Mouse (Mus musculus) thymus, adult 2 months (tissue): Measurements from ENCODE around the gene Slc9a9. TPM values are rescaled to one million over a fixed set of nuclear protein-coding genes. Genes with fewer than 3 reads are reported as not detected.

Experiments used
- DNase-seq: peaks from one replicate; pipeline ENCODE4 v3.0.0; 2021
- H3K27ac ChIP-seq: fragments of 200-500 bp; 2 replicates; pipeline ENCODE4 v1.5.1; 2012; ENCODE audit warnings: low read length, control low read depth; ENCODE audit not compliant: control insufficient read depth, insufficient read depth
- H3K27me3 ChIP-seq: fragments of 200-500 bp; 2 replicates; pipeline ENCODE4 v1.6.1; 2012; ENCODE audit warnings: mild to moderate bottlenecking, low read length, moderate library complexity, mixed read lengths; ENCODE audit not compliant: control insufficient read depth, insufficient read depth
- H3K36me3 ChIP-seq: fragments of 200-500 bp; 2 replicates; pipeline ENCODE4 v1.6.1; 2012; ENCODE audit warnings: mild to moderate bottlenecking, low read length, moderate library complexity; ENCODE audit not compliant: control insufficient read depth, insufficient read depth
- H3K4me1 ChIP-seq: fragments of 200-500 bp; replicated peaks from 2 replicates; pipeline ENCODE4 v1.6.1; 2012; ENCODE audit warnings: low read length; ENCODE audit not compliant: control insufficient read depth, insufficient read depth
- H3K4me3 ChIP-seq: fragments of 200-500 bp; 2 replicates; pipeline ENCODE4 v1.5.1; 2012; ENCODE audit warnings: mild to moderate bottlenecking, low read length, control low read depth, moderate library complexity; ENCODE audit not compliant: control insufficient read depth, insufficient read depth
- CTCF ChIP-seq: fragments of 200-500 bp; IDR thresholded peaks from 2 replicates; pipeline ENCODE4 v1.5.1; 2012; ENCODE audit warnings: mild to moderate bottlenecking, control low read depth, low read length, moderate library complexity, borderline replicate concordance; ENCODE audit not compliant: control insufficient read depth, poor library complexity, insufficient read depth; ENCODE audit errors: extremely low read depth
- POLR2A ChIP-seq: fragments of 200-500 bp; IDR thresholded peaks from 2 replicates; pipeline ENCODE4 v1.6.1; 2012; ENCODE audit warnings: mild to moderate bottlenecking, low read length, control low read depth, moderate library complexity; ENCODE audit not compliant: control insufficient read depth, poor library complexity, insufficient read depth; ENCODE audit errors: extremely low read depth
- WGBS: fragments of 180-500 bp; shearing (Covaris S2); methylation state at CpG from one replicate; pipeline ENCODE4 v1.1.7; 2018; 5-methylcytosine and 5-hydroxymethylcytosine counted together
- polyA plus RNA-seq: library from polyadenylated mRNA; depleted of rRNA; stranded (reverse); fragments of >200 nt; gene quantifications from 2 replicates; pipeline ENCODE4 v1.2.3, GENCODE M21; 2012

Slc9a9 gene
- polyA plus RNA-seq, 1 experiment, result 49.7 TPM

GRCm38 (mm10) chr9:95111732-95112131, 442.0 kb downstream of the Slc9a9 start:
- Histone ChIP-seq H3K4me1 (peaks cover 10% of the 10 kb centered on the region), H3K4me3 (no peak overlapping the region)
- 96% methylated on average over 1 of the region's 1 CpGs for WGBS

GRCm38 (mm10) chr9:95113157-95114135, 443.7 kb downstream of the Slc9a9 start:
- 59% methylated on average over 12 of the region's 12 CpGs for WGBS
- Histone ChIP-seq H3K27ac (peak overlapping the region; percentile 46), H3K36me3 (no peaks in the 10 kb centered on the region), H3K27me3 (no peaks in the 10 kb centered on the region), H3K4me1 (peaks cover 10% of the 10 kb centered on the region), H3K4me3 (no peak overlapping the region)
- no peak for TF ChIP-seq CTCF
- no peak for DNase-seq

More at GRCm38 (mm10) chr9:95111732-95112131, 442.0 kb downstream of the Slc9a9 start:
- TF ChIP-seq POLR2A, result no peak
- TF ChIP-seq CTCF, result no peak
- H3K27ac ChIP-seq, result no peak overlapping the region
- H3K27me3 ChIP-seq, result no peaks in the 10 kb centered on the region
- DNase-seq, result no peak
- H3K36me3 ChIP-seq, result no peaks in the 10 kb centered on the region

GRCm38 (mm10) chr9:95120062-95120461, 450.4 kb downstream of the Slc9a9 start:
- Histone ChIP-seq H3K27ac (no peak overlapping the region), H3K4me1 (peaks cover 17% of the 10 kb centered on the region), H3K4me3 (no peak overlapping the region), H3K36me3 (no peaks in the 10 kb centered on the region), H3K27me3 (no peaks in the 10 kb centered on the region)
- peak; percentile 8 for DNase-seq
- TF ChIP-seq POLR2A (no peak), CTCF (no peak)
- 8% methylated on average over 4 of the region's 4 CpGs for WGBS

- no peaks in the 10 kb centered on the region for H3K27me3 ChIP-seq
- H3K4me1 ChIP-seq, result peaks cover 17% of the 10 kb centered on the region
- TF ChIP-seq POLR2A (no peak), CTCF (no peak)
- DNase-seq, result peak; percentile 62
- H3K4me3 ChIP-seq, result no peak overlapping the region
- no peaks in the 10 kb centered on the region for H3K36me3 ChIP-seq
- 25% methylated on average over 11 of the region's 11 CpGs for WGBS
- H3K27ac ChIP-seq, result peak overlapping the region; percentile 22; the same call in 1 of the 2 replicates
Observed at GRCm38 (mm10) chr9:95121151-95121835, 451.6 kb downstream of the Slc9a9 start.

GRCm38 (mm10) chr9:95125683-95126082, 456.0 kb downstream of the Slc9a9 start:
- H3K27me3 ChIP-seq, result no peaks in the 10 kb centered on the region
- peaks cover 10% of the 10 kb centered on the region for H3K4me1 ChIP-seq
- no peak for TF ChIP-seq CTCF
- no peak for TF ChIP-seq POLR2A
- 95% methylated on average over 1 of the region's 1 CpGs for WGBS
- no peak overlapping the region for H3K27ac ChIP-seq
- no peaks in the 10 kb centered on the region for H3K36me3 ChIP-seq
- no peak for DNase-seq
- H3K4me3 ChIP-seq, result no peak overlapping the region

- H3K4me3 ChIP-seq, result no peak overlapping the region
- no peaks in the 10 kb centered on the region for H3K4me1 ChIP-seq
- no peak for TF ChIP-seq POLR2A
- no peak for TF ChIP-seq CTCF
- no peaks in the 10 kb centered on the region for H3K36me3 ChIP-seq
- no peak overlapping the region for H3K27ac ChIP-seq
- no peaks in the 10 kb centered on the region for H3K27me3 ChIP-seq
- WGBS, result 91% methylated on average over 2 of the region's 2 CpGs
- DNase-seq, result no peak
Observed at GRCm38 (mm10) chr9:95127774-95128173, 458.1 kb downstream of the Slc9a9 start.
